Mouse (Mus musculus): Measurements from ENCODE around the gene Glul. TPM values are rescaled to one million over a fixed set of nuclear protein-coding genes. Genes with fewer than 3 reads are reported as not detected.

Glul gene
- polyA plus RNA-seq, 1 experiment from 2014 or later = 226 TPM

DNA sequence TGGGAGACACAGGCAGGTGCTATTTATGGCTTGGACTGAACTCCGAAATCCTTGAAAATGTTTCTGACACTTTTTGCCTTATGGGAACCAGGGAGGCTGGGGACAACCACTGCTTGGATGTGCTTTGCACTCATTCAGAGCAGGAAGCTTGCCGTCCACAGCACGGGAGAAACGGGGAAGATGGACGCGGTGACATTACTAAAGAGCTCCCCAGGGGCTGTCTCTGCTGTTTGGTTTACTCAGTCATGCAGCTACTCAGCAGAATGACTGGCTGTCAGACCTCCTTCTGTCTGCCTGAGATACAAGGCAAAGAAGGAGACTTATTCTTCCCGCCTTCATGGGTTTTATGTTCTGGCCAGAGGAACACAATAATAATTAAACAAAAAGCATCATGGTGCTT is 47.2 kb downstream of the Glul start:
- Histone ChIP-seq H3K4me3 (ENCODE audit: low read depth, low read length) (no peak overlapping the region), H3K9ac (replicated peaks; ENCODE audit: low read depth, low read length) (no peak overlapping the region), H3K9me3 (ENCODE audit: control insufficient read depth, low read length) (no peaks in the 10 kb centered on the region), H3K27me3 (ENCODE audit: control insufficient read depth, insufficient read depth, low read length) (no peaks in the 10 kb centered on the region), H3K36me3 (ENCODE audit: control insufficient read depth, insufficient read depth, low read length) (no peaks in the 10 kb centered on the region), H3K4me1 (ENCODE audit: control insufficient read depth, insufficient read depth, low read length) (peaks cover 2% of the 10 kb centered on the region; the same call in 1 of the 2 replicates), H3K27ac (ENCODE audit: low read depth, low read length) (no peak overlapping the region), H3K4me2 (ENCODE audit: low read depth, low read length) (no peak overlapping the region)
- no peak for ATAC-seq (ENCODE audit: low read depth)
- WGBS = 21% methylated on average over 7 of the region's 7 CpGs

DNA sequence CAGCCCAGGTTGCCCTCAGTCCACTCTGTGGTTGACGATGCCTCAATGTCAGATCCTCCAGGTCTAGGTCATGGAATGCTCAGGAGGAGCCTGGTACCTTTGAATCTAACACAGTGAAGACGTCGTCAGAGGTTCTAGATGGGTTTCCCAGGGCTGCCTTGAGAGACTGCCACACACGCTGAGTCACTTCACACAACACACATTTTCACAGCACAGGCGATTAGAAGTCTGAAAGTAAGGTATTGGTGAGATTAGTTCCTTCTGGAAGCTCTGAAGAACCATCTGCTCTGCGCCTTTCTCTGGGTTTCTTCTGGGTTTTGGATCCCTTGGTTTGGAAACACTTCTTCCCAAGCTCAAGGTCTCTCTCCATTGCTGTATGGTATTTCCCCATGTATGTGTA is 48.1 kb downstream of the Glul start:
- H3K4me2 ChIP-seq (ENCODE audit: low read depth, low read length) = no peak overlapping the region
- H3K36me3 ChIP-seq (ENCODE audit: control insufficient read depth, insufficient read depth, low read length) = no peaks in the 10 kb centered on the region
- no peak overlapping the region for H3K27ac ChIP-seq (ENCODE audit: low read depth, low read length)
- H3K4me3 ChIP-seq (ENCODE audit: low read depth, low read length) = no peak overlapping the region
- no peaks in the 10 kb centered on the region for H3K9me3 ChIP-seq (ENCODE audit: control insufficient read depth, low read length)
- no peaks in the 10 kb centered on the region for H3K27me3 ChIP-seq (ENCODE audit: control insufficient read depth, insufficient read depth, low read length)
- WGBS = 92% methylated on average over 6 of the region's 6 CpGs
- H3K9ac ChIP-seq (replicated peaks; ENCODE audit: low read depth, low read length) = no peak overlapping the region
- peaks cover 2% of the 10 kb centered on the region; the same call in 1 of the 2 replicates for H3K4me1 ChIP-seq (ENCODE audit: control insufficient read depth, insufficient read depth, low read length)
- ATAC-seq (ENCODE audit: low read depth) = no peak

DNA sequence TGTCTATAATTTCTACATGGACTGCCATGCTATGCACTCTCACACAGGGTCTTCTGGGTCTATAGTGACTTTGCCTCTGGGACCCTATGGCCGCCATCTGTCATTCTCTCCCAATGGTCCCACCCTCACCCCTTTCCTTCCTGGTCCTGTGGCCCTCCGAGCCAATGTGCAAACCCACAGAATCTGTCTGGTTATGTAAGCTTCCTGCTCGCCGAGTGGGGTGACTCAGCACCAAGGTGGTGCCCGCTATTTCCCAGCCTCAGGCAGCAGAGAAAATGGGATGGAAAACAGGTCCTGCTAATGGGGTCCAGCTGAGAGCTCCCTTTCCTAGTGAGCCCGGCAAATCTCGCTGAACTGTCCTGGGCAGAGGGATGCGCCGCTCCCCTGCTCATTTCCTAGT is 53.5 kb downstream of the Glul start:
- Histone ChIP-seq H3K9me3 (ENCODE audit: control insufficient read depth, low read length) (no peaks in the 10 kb centered on the region), H3K4me3 (ENCODE audit: low read depth, low read length) (no peak overlapping the region), H3K36me3 (ENCODE audit: control insufficient read depth, insufficient read depth, low read length) (no peaks in the 10 kb centered on the region), H3K4me2 (ENCODE audit: low read depth, low read length) (no peak overlapping the region), H3K4me1 (ENCODE audit: control insufficient read depth, insufficient read depth, low read length) (no peaks in the 10 kb centered on the region), H3K27me3 (ENCODE audit: control insufficient read depth, insufficient read depth, low read length) (no peaks in the 10 kb centered on the region), H3K27ac (ENCODE audit: low read depth, low read length) (no peak overlapping the region), H3K9ac (replicated peaks; ENCODE audit: low read depth, low read length) (no peak overlapping the region)
- no peak for ATAC-seq (ENCODE audit: low read depth)
- 91% methylated on average over 9 of the region's 9 CpGs for WGBS

DNA sequence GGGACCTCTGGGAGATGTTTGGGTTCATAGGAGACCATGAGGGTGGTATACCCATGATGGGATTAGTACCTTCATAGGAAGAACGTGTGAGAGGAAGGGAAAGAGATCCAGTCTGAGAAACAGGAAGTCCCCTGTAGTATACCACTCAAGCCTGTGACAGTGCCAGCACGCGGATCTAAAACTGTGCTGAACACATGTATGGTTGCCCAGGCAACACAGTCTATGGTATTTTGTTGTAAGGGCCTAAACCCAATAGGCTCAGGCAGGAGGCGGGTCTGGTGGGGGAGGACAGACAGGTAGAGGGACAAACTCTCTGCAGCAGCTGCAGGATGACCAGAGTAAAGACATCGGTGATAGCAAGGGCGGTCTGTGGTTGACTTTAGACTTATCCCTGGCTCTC is 54.1 kb downstream of the Glul start:
- WGBS = 82% methylated on average over 6 of the region's 6 CpGs
- no peaks in the 10 kb centered on the region for H3K36me3 ChIP-seq (ENCODE audit: control insufficient read depth, insufficient read depth, low read length)
- no peak overlapping the region for H3K9ac ChIP-seq (replicated peaks; ENCODE audit: low read depth, low read length)
- H3K4me3 ChIP-seq (ENCODE audit: low read depth, low read length) = no peak overlapping the region
- H3K27me3 ChIP-seq (ENCODE audit: control insufficient read depth, insufficient read depth, low read length) = no peaks in the 10 kb centered on the region
- no peak overlapping the region for H3K4me2 ChIP-seq (ENCODE audit: low read depth, low read length)
- H3K9me3 ChIP-seq (ENCODE audit: control insufficient read depth, low read length) = no peaks in the 10 kb centered on the region
- H3K4me1 ChIP-seq (ENCODE audit: control insufficient read depth, insufficient read depth, low read length) = no peaks in the 10 kb centered on the region
- no peak overlapping the region for H3K27ac ChIP-seq (ENCODE audit: low read depth, low read length)
- no peak for ATAC-seq (ENCODE audit: low read depth)

DNA sequence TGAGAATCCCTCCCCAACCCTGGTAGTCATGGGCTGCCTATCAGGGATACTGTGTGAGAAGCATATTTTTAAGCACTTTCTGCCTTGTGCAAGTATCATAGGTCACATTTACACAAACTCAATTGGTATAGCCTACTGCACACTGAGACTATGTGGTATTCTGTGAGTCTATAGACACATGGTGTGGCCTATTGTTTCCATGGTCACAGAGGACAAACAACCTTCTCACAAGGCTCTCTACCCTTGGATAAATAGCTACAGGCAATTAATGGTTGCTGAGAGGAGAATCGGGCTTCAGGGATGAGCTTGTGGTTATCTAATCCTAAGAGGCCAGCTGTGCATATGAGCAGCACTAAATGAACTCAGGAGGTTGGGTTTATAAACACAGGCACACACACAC is 58.1 kb downstream of the Glul start:
- ATAC-seq (ENCODE audit: low read depth) = no peak
- H3K27me3 ChIP-seq (ENCODE audit: control insufficient read depth, insufficient read depth, low read length) = no peaks in the 10 kb centered on the region
- H3K4me1 ChIP-seq (ENCODE audit: control insufficient read depth, insufficient read depth, low read length) = no peaks in the 10 kb centered on the region
- WGBS = 35% methylated on average over 1 of the region's 1 CpGs
- H3K9me3 ChIP-seq (ENCODE audit: control insufficient read depth, low read length) = no peaks in the 10 kb centered on the region
- H3K4me2 ChIP-seq (ENCODE audit: low read depth, low read length) = no peak overlapping the region
- no peaks in the 10 kb centered on the region for H3K36me3 ChIP-seq (ENCODE audit: control insufficient read depth, insufficient read depth, low read length)
- H3K27ac ChIP-seq (ENCODE audit: low read depth, low read length) = no peak overlapping the region
- no peak overlapping the region for H3K4me3 ChIP-seq (ENCODE audit: low read depth, low read length)
- H3K9ac ChIP-seq (replicated peaks; ENCODE audit: low read depth, low read length) = no peak overlapping the region

Small RNAs within 50 kb of the gene (microRNA-seq; reads per million reads assigned to microRNA genes)
- 22.5 reads per million, percentile 25 among the genes with 10 or more reads in this experiment for gene Mir8114

Other genes starting within 250 kb of the Glul start
- 12.1 and 15.3 TPM in 2 replicates for gene Rgs8, start 246.9 kb upstream of the Glul start, polyA plus RNA-seq (2014; fragmentation: Nextera tagmentation; extraction: Ambion mirVana)
- gene Rgs16, start 159.6 kb upstream of the Glul start, polyA plus RNA-seq (2014; fragmentation: Nextera tagmentation; extraction: Ambion mirVana) = 5.8 and 8.3 TPM in 2 replicates
- gene Rnasel, start 150.5 kb upstream of the Glul start, polyA plus RNA-seq (2014; fragmentation: Nextera tagmentation; extraction: Ambion mirVana) = 38.0 and 41.1 TPM in 2 replicates
- 0.19 and 0.55 TPM in 2 replicates for gene Rgsl1, start 55.8 kb upstream of the Glul start, polyA plus RNA-seq (2014; fragmentation: Nextera tagmentation; extraction: Ambion mirVana)
- 0.21 and 0.35 TPM in 2 replicates for gene Teddm1b, start 25.6 kb upstream of the Glul start, polyA plus RNA-seq (2014; fragmentation: Nextera tagmentation; extraction: Ambion mirVana)
- gene Teddm1a, start 8.2 kb upstream of the Glul start, polyA plus RNA-seq (2014; fragmentation: Nextera tagmentation; extraction: Ambion mirVana) = not detected in 2 replicates
- gene Teddm2, start 284 bp downstream of the Glul start, polyA plus RNA-seq (2014; fragmentation: Nextera tagmentation; extraction: Ambion mirVana) = 1.3 TPM in 2 replicates